10 mouse cellular contexts compared by ENCODE assay signal in the genomic region with DNA sequence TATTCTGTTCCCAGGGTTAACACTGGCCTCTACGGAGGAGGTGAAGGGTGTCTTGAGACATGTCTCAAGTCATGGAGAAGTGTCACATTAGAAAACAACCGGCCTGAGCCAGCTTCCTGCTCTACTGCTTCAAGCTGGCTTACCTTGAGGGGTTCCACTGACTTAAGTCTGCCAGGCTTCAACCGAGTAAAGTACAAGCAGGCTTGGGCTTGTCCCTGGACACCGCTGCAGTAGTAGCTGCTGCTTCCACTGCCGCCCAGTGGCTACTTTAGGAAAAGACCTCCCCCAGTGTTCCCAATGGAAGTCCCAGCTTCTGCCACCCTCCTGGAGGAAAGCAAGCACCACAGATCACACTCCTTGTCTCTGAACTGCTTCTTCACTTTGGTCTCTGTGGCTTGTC. TPM values are rescaled to one million over a fixed set of nuclear protein-coding genes. Genes with fewer than 3 reads are reported as not detected.
DNase-seq lines count a peak whose midpoint lies in the region; ATAC-seq and TF ChIP-seq lines count a peak whose summit lies in the region.
"Had no signal": no experiment of that assay in that cellular context is flagged by ENCODE, and none has a peak within 500 bp of the region (broad histone marks: within the 10 kb centered on the region; RNA-seq: fewer than 3 reads in every experiment).

No protein-coding gene starts in this region.

- no peak overlapping the region for H3K27ac ChIP-seq in forebrain, embryonic 11.5 days (ENCODE audit: low read depth, low read length)
- no peak overlapping the region for H3K27ac ChIP-seq in forebrain, embryonic 16.5 days (ENCODE audit: low read length)
- no peak overlapping the region for H3K27ac ChIP-seq in hindbrain, embryonic 14.5 days
- H3K27ac ChIP-seq in left cerebral cortex, adult 2 months = no peak overlapping the region
- H3K27ac ChIP-seq in neural tube, embryonic 11.5 days (ENCODE audit: low read depth, low read length) = no peak overlapping the region
- H3K27ac ChIP-seq: heart, embryonic 15.5 days had no signal

- WGBS in forebrain, embryonic 11.5 days = 21% methylated on average over 5 of the region's 5 CpGs
- 26% methylated on average over 5 of the region's 5 CpGs for WGBS in forebrain, embryonic 16.5 days
- WGBS in hindbrain, embryonic 14.5 days = 24% methylated on average over 5 of the region's 5 CpGs
- WGBS in neural tube, embryonic 11.5 days = 25% methylated on average over 5 of the region's 5 CpGs

- DNase-seq in forebrain, embryonic 11.5 days (ENCODE audit: low spot score) = peak; percentile 61
- DNase-seq in 416B (ENCODE audit: low read depth) = peak; percentile 9
- DNase-seq in embryo, embryonic 10 days (ENCODE audit: low spot score) = peak; percentile 66
- no peak for DNase-seq in hindbrain, embryonic 14.5 days (ENCODE audit: low spot score)
- peak; percentile 29 to 56 for DNase-seq in left cerebral cortex, adult 2 months (ENCODE audit: extremely low spot score in 1 of 2, low spot score in 2 of 2)
- peak; percentile 48 for DNase-seq in neural tube, embryonic 11.5 days (ENCODE audit: low spot score)

- no peak for ATAC-seq in forebrain, embryonic 11.5 days (replicated peaks; ENCODE audit: low FRiP score)
- ATAC-seq in forebrain, embryonic 16.5 days = no peak
- ATAC-seq in hindbrain, embryonic 14.5 days (ENCODE audit: low FRiP score) = peak; percentile 40; the same call in 1 of the 2 replicates
- ATAC-seq in neural tube, embryonic 11.5 days (ENCODE audit: insufficient read depth, low FRiP score, low TSS enrichment) = no peak
- no peak for ATAC-seq in granulocyte monocyte progenitor cell, adult 5-6 weeks (replicated peaks; ENCODE audit: poor library complexity, severe bottlenecking)

- no peaks in the 10 kb centered on the region for H3K4me1 ChIP-seq in forebrain, embryonic 11.5 days (replicated peaks; ENCODE audit: control insufficient read depth, insufficient read depth, low read length)
- H3K4me1 ChIP-seq in forebrain, embryonic 16.5 days (replicated peaks; ENCODE audit: control insufficient read depth, insufficient read depth, low read length) = no peaks in the 10 kb centered on the region
- no peaks in the 10 kb centered on the region for H3K4me1 ChIP-seq in hindbrain, embryonic 14.5 days (replicated peaks; ENCODE audit: control insufficient read depth, insufficient read depth, low read length)
- no peaks in the 10 kb centered on the region for H3K4me1 ChIP-seq in neural tube, embryonic 11.5 days (ENCODE audit: control insufficient read depth, insufficient read depth, low read length)
- H3K4me1 ChIP-seq: heart, embryonic 15.5 days had no signal

- TF ChIP-seq CTCF in left cerebral cortex, adult 2 months (IDR thresholded peaks at IDR 0.05) = peak; percentile 61

- intact Hi-C loops in left cerebral cortex, adult 2 months (cut with DNase I) = loop anchor here (1.0 kb wide), 1 partner anchor 80 kb away; no protein-coding TSS in a partner anchor

- no peaks in the 10 kb centered on the region for H3K9me3 ChIP-seq in forebrain, embryonic 11.5 days (ENCODE audit: control insufficient read depth, low read length)
- no peaks in the 10 kb centered on the region for H3K9me3 ChIP-seq in forebrain, embryonic 16.5 days (ENCODE audit: control insufficient read depth, low read length)
- H3K9me3 ChIP-seq in hindbrain, embryonic 14.5 days (ENCODE audit: control insufficient read depth, low read length) = no peaks in the 10 kb centered on the region
- H3K9me3 ChIP-seq in neural tube, embryonic 11.5 days (ENCODE audit: control insufficient read depth, low read length) = no peaks in the 10 kb centered on the region
- H3K9me3 ChIP-seq: heart, embryonic 15.5 days had no signal

- H3K27me3 ChIP-seq in forebrain, embryonic 11.5 days (ENCODE audit: control insufficient read depth, insufficient read depth, low read length) = peaks cover 3% of the 10 kb centered on the region; the same call in 1 of the 2 replicates
- no peaks in the 10 kb centered on the region; the same call in 1 of the 2 replicates for H3K27me3 ChIP-seq in forebrain, embryonic 16.5 days (replicated peaks; ENCODE audit: control insufficient read depth, insufficient read depth, low read length)
- H3K27me3 ChIP-seq in hindbrain, embryonic 14.5 days (ENCODE audit: control insufficient read depth, insufficient read depth, low read length) = 0 out of 2 replicates have a peak, but pooled peaks cover 8% of the 10 kb centered on the region
- H3K27me3 ChIP-seq in neural tube, embryonic 11.5 days (ENCODE audit: control insufficient read depth, insufficient read depth, low read length) = no peaks in the 10 kb centered on the region
- H3K27me3 ChIP-seq: heart, embryonic 15.5 days had no signal

- no peak overlapping the region for H3K4me2 ChIP-seq in forebrain, embryonic 11.5 days (ENCODE audit: low read depth, low read length, severe bottlenecking)
- H3K4me2 ChIP-seq in forebrain, embryonic 16.5 days (ENCODE audit: low read length) = no peak overlapping the region
- H3K4me2 ChIP-seq in hindbrain, embryonic 14.5 days (replicated peaks) = no peak overlapping the region
- no peak overlapping the region for H3K4me2 ChIP-seq in neural tube, embryonic 11.5 days (ENCODE audit: low read depth)
- H3K4me2 ChIP-seq: heart, embryonic 15.5 days had no signal

- H3K36me3 ChIP-seq in forebrain, embryonic 11.5 days (ENCODE audit: control insufficient read depth, insufficient read depth, low read length) = no peaks in the 10 kb centered on the region
- H3K36me3 ChIP-seq in forebrain, embryonic 16.5 days (ENCODE audit: control insufficient read depth, insufficient read depth) = no peaks in the 10 kb centered on the region
- H3K36me3 ChIP-seq in hindbrain, embryonic 14.5 days (replicated peaks; ENCODE audit: control insufficient read depth, insufficient read depth) = no peaks in the 10 kb centered on the region
- H3K36me3 ChIP-seq in neural tube, embryonic 11.5 days (ENCODE audit: control insufficient read depth, insufficient read depth, low read length) = no peaks in the 10 kb centered on the region
- H3K36me3 ChIP-seq: heart, embryonic 15.5 days had no signal

- no peak overlapping the region for H3K4me3 ChIP-seq in forebrain, embryonic 11.5 days (ENCODE audit: low read depth, low read length)
- H3K4me3 ChIP-seq in forebrain, embryonic 16.5 days (replicated peaks; ENCODE audit: low read length) = no peak overlapping the region
- H3K4me3 ChIP-seq in hindbrain, embryonic 14.5 days (replicated peaks; ENCODE audit: low read length) = no peak overlapping the region
- H3K4me3 ChIP-seq in left cerebral cortex, adult 2 months = no peak overlapping the region
- H3K4me3 ChIP-seq in neural tube, embryonic 11.5 days (ENCODE audit: low read depth, low read length) = no peak overlapping the region
- H3K4me3 ChIP-seq: heart, embryonic 15.5 days had no signal

- no peak overlapping the region for H3K9ac ChIP-seq in forebrain, embryonic 11.5 days (ENCODE audit: low read length)
- no peak overlapping the region for H3K9ac ChIP-seq in forebrain, embryonic 16.5 days (replicated peaks; ENCODE audit: low read depth, low read length)
- no peak overlapping the region for H3K9ac ChIP-seq in hindbrain, embryonic 14.5 days
- no peak overlapping the region for H3K9ac ChIP-seq in neural tube, embryonic 11.5 days (ENCODE audit: low read length)
- H3K9ac ChIP-seq: heart, embryonic 15.5 days had no signal

RNA-seq across cellular contexts. Expression of gene P2ry4, which starts 2.8 kb away (rescaled TPM):
- not detected in 2 replicates for polyA plus RNA-seq in forebrain, embryonic 11.5 days (2014; fragmentation: Nextera tagmentation; extraction: Ambion mirVana)
- not detected in 2 replicates for polyA plus RNA-seq in forebrain, embryonic 16.5 days (2015; fragmentation: Nextera tagmentation; extraction: Ambion mirVana)
- polyA plus RNA-seq in hindbrain, embryonic 14.5 days (2014; fragmentation: Nextera tagmentation; extraction: Ambion mirVana) = not detected in 2 replicates
- not detected for total RNA-seq in left cerebral cortex, adult 2 months (2021)
- not detected in 2 replicates for polyA plus RNA-seq in neural tube, embryonic 11.5 days (2014; fragmentation: Nextera tagmentation; extraction: Ambion mirVana)
- total RNA-seq in granulocyte monocyte progenitor cell, adult 5-6 weeks (2014; fragmentation: Nextera tagmentation) = not detected in 2 replicates
- total RNA-seq in granulocyte monocyte progenitor cell, adult 5-6 weeks (2017) = not detected in 2 replicates
- total RNA-seq: neutrophil, adult 5-6 weeks had no signal
- polyA plus RNA-seq: heart, embryonic 15.5 days had no signal

RNA-seq across cellular contexts. Expression of gene Arr3, which starts 7.9 kb away (rescaled TPM):
- 0.23 TPM in 1 of 2 replicates, not detected in the other for polyA plus RNA-seq in forebrain, embryonic 11.5 days (2014; fragmentation: Nextera tagmentation; extraction: Ambion mirVana)
- polyA plus RNA-seq in forebrain, embryonic 16.5 days (2015; fragmentation: Nextera tagmentation; extraction: Ambion mirVana) = not detected in 2 replicates
- not detected in 2 replicates for polyA plus RNA-seq in hindbrain, embryonic 14.5 days (2014; fragmentation: Nextera tagmentation; extraction: Ambion mirVana)
- total RNA-seq in left cerebral cortex, adult 2 months (2021) = 1 to 10 TPM in 1 of 2 experiments, under 1 TPM in 1; 0.75 to 3.1 TPM
- polyA plus RNA-seq in neural tube, embryonic 11.5 days (2014; fragmentation: Nextera tagmentation; extraction: Ambion mirVana) = not detected in 2 replicates
- total RNA-seq in granulocyte monocyte progenitor cell, adult 5-6 weeks (2014; fragmentation: Nextera tagmentation) = not detected in 2 replicates
- total RNA-seq in granulocyte monocyte progenitor cell, adult 5-6 weeks (2017) = not detected in 2 replicates
- total RNA-seq: neutrophil, adult 5-6 weeks had no signal

RNA-seq across cellular contexts. Expression of gene Awat1, which starts 25.4 kb away (rescaled TPM):
- polyA plus RNA-seq in forebrain, embryonic 11.5 days (2014; fragmentation: Nextera tagmentation; extraction: Ambion mirVana) = not detected in 2 replicates
- polyA plus RNA-seq in forebrain, embryonic 16.5 days (2015; fragmentation: Nextera tagmentation; extraction: Ambion mirVana) = not detected in 2 replicates
- polyA plus RNA-seq in hindbrain, embryonic 14.5 days (2014; fragmentation: Nextera tagmentation; extraction: Ambion mirVana) = not detected in 2 replicates
- not detected for total RNA-seq in left cerebral cortex, adult 2 months (2021)
- polyA plus RNA-seq in neural tube, embryonic 11.5 days (2014; fragmentation: Nextera tagmentation; extraction: Ambion mirVana) = not detected in 2 replicates
- total RNA-seq in granulocyte monocyte progenitor cell, adult 5-6 weeks (2014; fragmentation: Nextera tagmentation) = not detected in 2 replicates
- total RNA-seq in granulocyte monocyte progenitor cell, adult 5-6 weeks (2017) = not detected in 2 replicates
- total RNA-seq: neutrophil, adult 5-6 weeks had no signal
- polyA plus RNA-seq: heart, embryonic 15.5 days had no signal

RNA-seq across cellular contexts. Expression of gene Kif4, which starts 28.1 kb away (rescaled TPM):
- 59.5 and 63.2 TPM in 2 replicates for polyA plus RNA-seq in forebrain, embryonic 11.5 days (2014; fragmentation: Nextera tagmentation; extraction: Ambion mirVana)
- polyA plus RNA-seq in forebrain, embryonic 16.5 days (2015; fragmentation: Nextera tagmentation; extraction: Ambion mirVana) = 13.3 and 15.4 TPM in 2 replicates
- 4.8 and 6.0 TPM in 2 replicates for polyA plus RNA-seq in hindbrain, embryonic 14.5 days (2014; fragmentation: Nextera tagmentation; extraction: Ambion mirVana)
- total RNA-seq in left cerebral cortex, adult 2 months (2021) = 1 to 10 TPM in 1 of 2 experiments, under 1 TPM in 1; 0.91 to 1.1 TPM
- polyA plus RNA-seq in neural tube, embryonic 11.5 days (2014; fragmentation: Nextera tagmentation; extraction: Ambion mirVana) = 42.1 and 42.3 TPM in 2 replicates
- 7.7 and 21.2 TPM in 2 replicates for total RNA-seq in granulocyte monocyte progenitor cell, adult 5-6 weeks (2014; fragmentation: Nextera tagmentation)
- 41.5 and 48.3 TPM in 2 replicates for total RNA-seq in granulocyte monocyte progenitor cell, adult 5-6 weeks (2017)

RNA-seq across cellular contexts. Expression of gene Pdzd11, which starts 28.9 kb away (rescaled TPM):
- polyA plus RNA-seq in forebrain, embryonic 11.5 days (2014; fragmentation: Nextera tagmentation; extraction: Ambion mirVana) = 134 and 138 TPM in 2 replicates
- polyA plus RNA-seq in forebrain, embryonic 16.5 days (2015; fragmentation: Nextera tagmentation; extraction: Ambion mirVana) = 101 and 117 TPM in 2 replicates
- 90.9 and 102 TPM in 2 replicates for polyA plus RNA-seq in hindbrain, embryonic 14.5 days (2014; fragmentation: Nextera tagmentation; extraction: Ambion mirVana)
- total RNA-seq in left cerebral cortex, adult 2 months (2021) = 10 to 100 TPM; 35.8 to 43.8 TPM
- polyA plus RNA-seq in neural tube, embryonic 11.5 days (2014; fragmentation: Nextera tagmentation; extraction: Ambion mirVana) = 130 and 134 TPM in 2 replicates
- total RNA-seq in granulocyte monocyte progenitor cell, adult 5-6 weeks (2014; fragmentation: Nextera tagmentation) = 46.6 and 47.1 TPM in 2 replicates
- total RNA-seq in granulocyte monocyte progenitor cell, adult 5-6 weeks (2017) = 31.1 and 32.3 TPM in 2 replicates
